Mouse (Mus musculus): Measurements from ENCODE around the gene Vac14. TPM values are rescaled to one million over a fixed set of nuclear protein-coding genes. Genes with fewer than 3 reads are reported as not detected.

Vac14 gene
- polyA plus RNA-seq (2012; rRNA removed): 14.0 and 26.8 TPM in 2 replicates

- Histone ChIP-seq H3K4me3 (ENCODE audit: low read depth, low read length) (peak within 1 kb of the TSS; percentile 93), H3K27me3 (ENCODE audit: control insufficient read depth, insufficient read depth, low read length) (no peaks in the 10 kb centered on the region), H3K27ac (ENCODE audit: insufficient read depth, low read depth, low read length) (no peak within 1 kb of the TSS), H3K4me1 (ENCODE audit: control insufficient read depth, insufficient read depth, insufficient read length, low read length) (peaks cover 13% of the 10 kb centered on the region; the same call in 1 of the 2 replicates), H3K36me3 (ENCODE audit: control insufficient read depth, insufficient read depth, low read length) (no peaks in the 10 kb centered on the region)
- TF ChIP-seq POLR2A (IDR thresholded peaks at IDR 0.05; ENCODE audit: low read depth, low read length) (no peak; the same call in 1 of the 2 replicates), CTCF (IDR thresholded peaks at IDR 0.05; ENCODE audit: extremely low read depth, insufficient read length, insufficient replicate concordance, low read depth, low read length) (no peak)
- under 1% methylated on average over 67 of the region's 67 CpGs for WGBS
Measured at GRCm38 (mm10) chr8:110618391-110619207, at the start of gene Vac14. Gene Vac14, plus strand, starts transcription at chr8:110618585.

GRCm38 (mm10) chr8:110592641-110593040 lies 25.7 kb upstream of the Vac14 start:
- no peaks in the 10 kb centered on the region for H3K27me3 ChIP-seq (ENCODE audit: control insufficient read depth, insufficient read depth, low read length)
- H3K4me3 ChIP-seq (ENCODE audit: low read depth, low read length): no peak overlapping the region
- no peaks in the 10 kb centered on the region for H3K4me1 ChIP-seq (ENCODE audit: control insufficient read depth, insufficient read depth, insufficient read length, low read length)
- H3K36me3 ChIP-seq (ENCODE audit: control insufficient read depth, insufficient read depth, low read length): no peaks in the 10 kb centered on the region
- TF ChIP-seq POLR2A (IDR thresholded peaks at IDR 0.05; ENCODE audit: low read depth, low read length) (no peak), CTCF (IDR thresholded peaks at IDR 0.05; ENCODE audit: extremely low read depth, insufficient read length, insufficient replicate concordance, low read depth, low read length) (no peak)
- H3K27ac ChIP-seq (ENCODE audit: insufficient read depth, low read depth, low read length): no peak overlapping the region
- WGBS: 75% methylated on average over 9 of the region's 9 CpGs

GRCm38 (mm10) chr8:110594164-110594563 lies 24.2 kb upstream of the Vac14 start:
- WGBS: 70% methylated on average over 6 of the region's 6 CpGs
- Histone ChIP-seq H3K27ac (ENCODE audit: insufficient read depth, low read depth, low read length) (no peak overlapping the region), H3K4me3 (ENCODE audit: low read depth, low read length) (no peak overlapping the region), H3K36me3 (ENCODE audit: control insufficient read depth, insufficient read depth, low read length) (no peaks in the 10 kb centered on the region), H3K4me1 (ENCODE audit: control insufficient read depth, insufficient read depth, insufficient read length, low read length) (no peaks in the 10 kb centered on the region), H3K27me3 (ENCODE audit: control insufficient read depth, insufficient read depth, low read length) (no peaks in the 10 kb centered on the region)
- TF ChIP-seq CTCF (IDR thresholded peaks at IDR 0.05; ENCODE audit: extremely low read depth, insufficient read length, insufficient replicate concordance, low read depth, low read length) (no peak), POLR2A (IDR thresholded peaks at IDR 0.05; ENCODE audit: low read depth, low read length) (no peak)

GRCm38 (mm10) chr8:110604556-110604955 lies 13.8 kb upstream of the Vac14 start:
- WGBS: 2% methylated on average over 1 of the region's 1 CpGs
- H3K4me1 ChIP-seq (ENCODE audit: control insufficient read depth, insufficient read depth, insufficient read length, low read length): no peaks in the 10 kb centered on the region
- H3K27me3 ChIP-seq (ENCODE audit: control insufficient read depth, insufficient read depth, low read length): no peaks in the 10 kb centered on the region
- H3K36me3 ChIP-seq (ENCODE audit: control insufficient read depth, insufficient read depth, low read length): no peaks in the 10 kb centered on the region
- H3K4me3 ChIP-seq (ENCODE audit: low read depth, low read length): no peak overlapping the region
- H3K27ac ChIP-seq (ENCODE audit: insufficient read depth, low read depth, low read length): no peak overlapping the region
- peak; percentile 26; the same call in 1 of the 2 replicates for TF ChIP-seq CTCF (IDR thresholded peaks at IDR 0.05; ENCODE audit: extremely low read depth, insufficient read length, insufficient replicate concordance, low read depth, low read length)
- no peak for TF ChIP-seq POLR2A (IDR thresholded peaks at IDR 0.05; ENCODE audit: low read depth, low read length)

GRCm38 (mm10) chr8:110605401-110606015 lies 12.9 kb upstream of the Vac14 start:
- no peaks in the 10 kb centered on the region for H3K4me1 ChIP-seq (ENCODE audit: control insufficient read depth, insufficient read depth, insufficient read length, low read length)
- H3K27me3 ChIP-seq (ENCODE audit: control insufficient read depth, insufficient read depth, low read length): no peaks in the 10 kb centered on the region
- TF ChIP-seq POLR2A (IDR thresholded peaks at IDR 0.05; ENCODE audit: low read depth, low read length) (no peak), CTCF (IDR thresholded peaks at IDR 0.05; ENCODE audit: extremely low read depth, insufficient read length, insufficient replicate concordance, low read depth, low read length) (no peak)
- WGBS: 54% methylated on average over 6 of the region's 6 CpGs
- H3K4me3 ChIP-seq (ENCODE audit: low read depth, low read length): no peak overlapping the region
- no peaks in the 10 kb centered on the region for H3K36me3 ChIP-seq (ENCODE audit: control insufficient read depth, insufficient read depth, low read length)
- H3K27ac ChIP-seq (ENCODE audit: insufficient read depth, low read depth, low read length): no peak overlapping the region

GRCm38 (mm10) chr8:110615730-110616129 lies 2.7 kb upstream of the Vac14 start:
- Histone ChIP-seq H3K4me3 (ENCODE audit: low read depth, low read length) (no peak overlapping the region), H3K27me3 (ENCODE audit: control insufficient read depth, insufficient read depth, low read length) (no peaks in the 10 kb centered on the region), H3K36me3 (ENCODE audit: control insufficient read depth, insufficient read depth, low read length) (no peaks in the 10 kb centered on the region), H3K4me1 (ENCODE audit: control insufficient read depth, insufficient read depth, insufficient read length, low read length) (peaks cover 13% of the 10 kb centered on the region; the same call in 1 of the 2 replicates), H3K27ac (ENCODE audit: insufficient read depth, low read depth, low read length) (no peak overlapping the region)
- 51% methylated on average over 3 of the region's 3 CpGs for WGBS
- no peak for TF ChIP-seq CTCF (IDR thresholded peaks at IDR 0.05; ENCODE audit: extremely low read depth, insufficient read length, insufficient replicate concordance, low read depth, low read length)
- no peak for TF ChIP-seq POLR2A (IDR thresholded peaks at IDR 0.05; ENCODE audit: low read depth, low read length)

GRCm38 (mm10) chr8:110617801-110618358 lies 505 bp upstream of the Vac14 start:
- H3K27me3 ChIP-seq (ENCODE audit: control insufficient read depth, insufficient read depth, low read length): no peaks in the 10 kb centered on the region
- peak overlapping the region; percentile 93 for H3K4me3 ChIP-seq (ENCODE audit: low read depth, low read length)
- H3K27ac ChIP-seq (ENCODE audit: insufficient read depth, low read depth, low read length): no peak overlapping the region
- TF ChIP-seq CTCF (IDR thresholded peaks at IDR 0.05; ENCODE audit: extremely low read depth, insufficient read length, insufficient replicate concordance, low read depth, low read length): no peak
- no peak for TF ChIP-seq POLR2A (IDR thresholded peaks at IDR 0.05; ENCODE audit: low read depth, low read length)
- H3K4me1 ChIP-seq (ENCODE audit: control insufficient read depth, insufficient read depth, insufficient read length, low read length): peaks cover 13% of the 10 kb centered on the region; the same call in 1 of the 2 replicates
- WGBS: 18% methylated on average over 14 of the region's 14 CpGs
- H3K36me3 ChIP-seq (ENCODE audit: control insufficient read depth, insufficient read depth, low read length): no peaks in the 10 kb centered on the region

Data from small intestine, adult 2 months (tissue).